In the genomic region with DNA sequence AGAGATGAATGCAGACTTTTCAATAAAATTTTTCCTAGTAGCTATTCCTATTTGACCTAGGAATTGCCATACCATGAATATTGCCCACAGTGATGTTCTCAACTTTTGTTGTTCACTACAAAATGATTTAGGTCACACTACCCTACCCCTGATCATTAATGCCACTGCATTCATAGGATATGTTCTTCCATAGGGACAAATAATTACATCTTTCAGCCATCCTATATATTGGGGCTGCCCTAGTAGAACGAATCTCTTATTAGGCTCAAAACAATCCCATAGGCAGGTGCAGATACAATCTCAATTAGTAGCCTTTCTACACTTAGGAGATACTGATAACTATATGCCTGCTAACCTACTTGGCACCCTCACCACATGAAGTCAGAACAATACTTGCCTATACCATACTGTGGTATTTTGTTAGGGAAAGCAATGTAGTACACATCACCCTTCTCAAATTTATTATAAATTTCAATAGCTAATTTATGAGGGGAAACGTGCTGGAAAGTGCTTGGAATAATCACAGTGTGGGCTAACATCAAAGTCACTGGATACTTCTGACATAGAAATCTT, we compare ENCODE assay signal across 21 mouse cellular contexts. TPM values are rescaled to one million over a fixed set of nuclear protein-coding genes. Genes with fewer than 3 reads are reported as not detected.
DNase-seq lines count a peak whose midpoint lies in the region; ATAC-seq and TF ChIP-seq lines count a peak whose summit lies in the region.
"Had no signal": no experiment of that assay in that cellular context is flagged by ENCODE, and none has a peak within 500 bp of the region (broad histone marks: within the 10 kb centered on the region; RNA-seq: fewer than 3 reads in every experiment).

No protein-coding gene starts in this region.

- DNase-seq in kidney, postnatal 4 days = no peak
- DNase-seq in midbrain, postnatal 0 days (ENCODE audit: low spot score) = no peak
- DNase-seq in MEL (ENCODE audit: low read depth, low spot score) = peak; percentile 76
- DNase-seq in cerebellum, adult 18-20 months = no peak
- DNase-seq: adrenal gland, postnatal 14 days; cerebellum, adult 11-12 months; cerebellum, postnatal 36 days; heart, postnatal 36 days; kidney, adult 2 months; layer of hippocampus, postnatal 36 days; left cerebral cortex, postnatal 4 days; lung, postnatal 36 days; thymus, postnatal 36 days had no signal

- H3K27ac ChIP-seq in kidney, embryonic 14.5 days (ENCODE audit: low read depth, low read length) = no peak overlapping the region
- H3K27ac ChIP-seq in midbrain, embryonic 12.5 days (replicated peaks) = no peak overlapping the region
- H3K27ac ChIP-seq in midbrain, postnatal 0 days (ENCODE audit: low read depth, low read length) = no peak overlapping the region
- H3K27ac ChIP-seq in MEL (ENCODE audit: control insufficient read depth, low read depth, low read length) = no peak overlapping the region
- no peak overlapping the region for H3K27ac ChIP-seq in forebrain, embryonic 15.5 days (replicated peaks)
- H3K27ac ChIP-seq: heart, embryonic 13.5 days; hindbrain, postnatal 0 days; liver, embryonic 15.5 days; neural tube, embryonic 13.5 days had no signal

- H3K4me2 ChIP-seq in kidney, embryonic 14.5 days (replicated peaks; ENCODE audit: low read depth, low read length) = no peak overlapping the region
- no peak overlapping the region for H3K4me2 ChIP-seq in midbrain, embryonic 12.5 days (replicated peaks)
- no peak overlapping the region for H3K4me2 ChIP-seq in midbrain, postnatal 0 days (ENCODE audit: low read depth, low read length, poor library complexity, severe bottlenecking)
- no peak overlapping the region for H3K4me2 ChIP-seq in forebrain, embryonic 15.5 days (replicated peaks)
- H3K4me2 ChIP-seq: heart, embryonic 13.5 days; liver, embryonic 15.5 days; neural tube, embryonic 13.5 days had no signal

- H3K4me1 ChIP-seq in kidney, embryonic 14.5 days (ENCODE audit: control insufficient read depth, insufficient read depth, low read length) = no peaks in the 10 kb centered on the region
- no peaks in the 10 kb centered on the region for H3K4me1 ChIP-seq in midbrain, embryonic 12.5 days
- no peaks in the 10 kb centered on the region for H3K4me1 ChIP-seq in midbrain, postnatal 0 days (ENCODE audit: insufficient read depth, low read length)
- no peaks in the 10 kb centered on the region; a peak in 1 of 4 replicates for H3K4me1 ChIP-seq in MEL (ENCODE audit: control insufficient read depth in 1 of 2, insufficient read depth in 2 of 2, low read length in 2 of 2)
- no peaks in the 10 kb centered on the region for H3K4me1 ChIP-seq in forebrain, embryonic 15.5 days
- H3K4me1 ChIP-seq: heart, embryonic 13.5 days; liver, embryonic 15.5 days; neural tube, embryonic 13.5 days had no signal

- no peak for TF ChIP-seq RAD21 in MEL (IDR thresholded peaks at IDR 0.05; ENCODE audit: low read depth, low read length)

- 0 out of 2 replicates have a peak, but pooled peaks have one; percentile 15 for ATAC-seq in kidney, embryonic 14.5 days (ENCODE audit: low FRiP score, low TSS enrichment)
- ATAC-seq in midbrain, embryonic 12.5 days (ENCODE audit: low FRiP score, low read depth) = 0 out of 2 replicates have a peak, but pooled peaks have one; percentile 9
- ATAC-seq in midbrain, postnatal 0 days (ENCODE audit: low FRiP score) = no peak
- 0 out of 2 replicates have a peak, but pooled peaks have one; percentile 30 for ATAC-seq in forebrain, embryonic 15.5 days (replicated peaks)
- ATAC-seq: activated CD4-positive, CD25-positive, alpha-beta regulatory T cell, adult 4 months; hindbrain, postnatal 0 days had no signal

- TF ChIP-seq POLR2A in MEL (IDR thresholded peaks at IDR 0.05; ENCODE audit: control insufficient read depth in 1 of 2, insufficient read depth in 1 of 2, low read depth in 1 of 2, low read length in 2 of 2, poor library complexity in 1 of 2) = no peak

- no peaks in the 10 kb centered on the region for H3K79me2 ChIP-seq in MEL (ENCODE audit: control insufficient read depth, insufficient read depth, low read length, poor library complexity)

- no peak overlapping the region for H3K9ac ChIP-seq in kidney, embryonic 14.5 days (ENCODE audit: low read depth, low read length)
- H3K9ac ChIP-seq in midbrain, embryonic 12.5 days (replicated peaks) = no peak overlapping the region
- H3K9ac ChIP-seq in midbrain, postnatal 0 days (replicated peaks; ENCODE audit: low read length, poor library complexity, severe bottlenecking) = no peak overlapping the region
- H3K9ac ChIP-seq in MEL (ENCODE audit: control insufficient read depth, low read depth, low read length, poor library complexity, severe bottlenecking) = no peak overlapping the region
- no peak overlapping the region for H3K9ac ChIP-seq in forebrain, embryonic 15.5 days (replicated peaks)
- H3K9ac ChIP-seq: heart, embryonic 13.5 days; liver, embryonic 15.5 days; neural tube, embryonic 13.5 days had no signal

- no peaks in the 10 kb centered on the region for H3K9me3 ChIP-seq in kidney, embryonic 14.5 days (ENCODE audit: control insufficient read depth, low read length)
- H3K9me3 ChIP-seq in midbrain, embryonic 12.5 days = no peaks in the 10 kb centered on the region
- no peaks in the 10 kb centered on the region for H3K9me3 ChIP-seq in midbrain, postnatal 0 days (ENCODE audit: low read length)
- no peaks in the 10 kb centered on the region for H3K9me3 ChIP-seq in MEL (replicated peaks; ENCODE audit: insufficient read depth, low read length)
- H3K9me3 ChIP-seq in forebrain, embryonic 15.5 days = no peaks in the 10 kb centered on the region
- H3K9me3 ChIP-seq: heart, embryonic 13.5 days; liver, embryonic 15.5 days; neural tube, embryonic 13.5 days had no signal

- no peak for TF ChIP-seq CTCF in midbrain, postnatal 0 days (IDR thresholded peaks at IDR 0.05)
- TF ChIP-seq CTCF in MEL (IDR thresholded peaks at IDR 0.05 in 2 of 3, conservative IDR thresholded peaks at IDR 0.05 in 1 of 3; ENCODE audit: control insufficient read depth in 1 of 3, insufficient read depth in 1 of 3, low read depth in 2 of 3, low read length in 3 of 3, poor library complexity in 1 of 3, severe bottlenecking in 1 of 3) = no peak

- no peak for TF ChIP-seq EP300 in MEL (IDR thresholded peaks at IDR 0.05; ENCODE audit: low read depth in 1 of 2, low read length in 2 of 2)

- H3K27me3 ChIP-seq in kidney, embryonic 14.5 days (ENCODE audit: control insufficient read depth, insufficient read depth, low read length) = no peaks in the 10 kb centered on the region
- no peaks in the 10 kb centered on the region for H3K27me3 ChIP-seq in midbrain, embryonic 12.5 days
- no peaks in the 10 kb centered on the region for H3K27me3 ChIP-seq in midbrain, postnatal 0 days (ENCODE audit: insufficient read depth, low read length)
- H3K27me3 ChIP-seq in MEL (ENCODE audit: control insufficient read depth in 1 of 2, insufficient read depth in 2 of 2, low read length in 2 of 2) = no peaks in the 10 kb centered on the region
- no peaks in the 10 kb centered on the region for H3K27me3 ChIP-seq in forebrain, embryonic 15.5 days
- H3K27me3 ChIP-seq: heart, embryonic 13.5 days; liver, embryonic 15.5 days; neural tube, embryonic 13.5 days had no signal

- WGBS in kidney, embryonic 14.5 days = 70% methylated on average over 2 of the region's 2 CpGs
- WGBS in midbrain, embryonic 12.5 days = 79% methylated on average over 2 of the region's 2 CpGs
- WGBS in midbrain, postnatal 0 days = 82% methylated on average over 2 of the region's 2 CpGs
- 80% methylated on average over 2 of the region's 2 CpGs for WGBS in forebrain, embryonic 15.5 days

- peaks cover 68% of the 10 kb centered on the region for H3K36me3 ChIP-seq in kidney, embryonic 14.5 days (ENCODE audit: control insufficient read depth, insufficient read depth, low read length)
- peaks cover 72% of the 10 kb centered on the region for H3K36me3 ChIP-seq in midbrain, embryonic 12.5 days
- peaks cover 32% of the 10 kb centered on the region for H3K36me3 ChIP-seq in midbrain, postnatal 0 days (ENCODE audit: insufficient read depth, low read length)
- H3K36me3 ChIP-seq in MEL (ENCODE audit: control insufficient read depth in 1 of 2, insufficient read depth in 2 of 2, low read length in 2 of 2) = peaks cover 32 to 56% of the 10 kb centered on the region in 2 experiments
- peaks cover 74% of the 10 kb centered on the region for H3K36me3 ChIP-seq in forebrain, embryonic 15.5 days

- no peak overlapping the region for H3K4me3 ChIP-seq in kidney, embryonic 14.5 days (ENCODE audit: low read length)
- H3K4me3 ChIP-seq in midbrain, embryonic 12.5 days = no peak overlapping the region
- no peak overlapping the region for H3K4me3 ChIP-seq in midbrain, postnatal 0 days (ENCODE audit: low read depth, low read length)
- H3K4me3 ChIP-seq in MEL (ENCODE audit: control insufficient read depth in 1 of 2, insufficient read depth in 1 of 2, low read depth in 2 of 2, low read length in 2 of 2) = no peak overlapping the region
- no peak overlapping the region for H3K4me3 ChIP-seq in forebrain, embryonic 15.5 days
- H3K4me3 ChIP-seq: heart, embryonic 13.5 days; liver, embryonic 15.5 days; neural tube, embryonic 13.5 days had no signal

RNA-seq across cellular contexts. Expression of a gene that starts 12.0 kb away (rescaled TPM):
- polyA plus RNA-seq in kidney, embryonic 14.5 days (2014; fragmentation: Nextera tagmentation; extraction: Ambion mirVana) = 10.4 and 13.8 TPM in 2 replicates
- 9.0 and 10.1 TPM in 2 replicates for polyA plus RNA-seq in midbrain, embryonic 12.5 days (2016; fragmentation: Nextera tagmentation; extraction: Ambion mirVana)
- total RNA-seq in midbrain, postnatal 0 days (2014; rRNA removed) = 16.4 and 16.7 TPM in 2 replicates
- 11.6 and 14.8 TPM in 2 replicates for polyA plus RNA-seq in midbrain, postnatal 0 days (2015; fragmentation: Nextera tagmentation; extraction: Ambion mirVana)
- total RNA-seq in MEL (2012; rRNA removed) = 10.4 and 12.8 TPM in 2 replicates
- polyA plus RNA-seq in MEL (2012; ENCODE audit: insufficient read depth in 1 of 2, insufficient read length in 2 of 2, low read depth in 1 of 2, low replicate concordance in 2 of 2, missing spikeins in 1 of 2) = 10 to 100 TPM; 31.8 to 56.2 TPM
- 11.1 and 13.8 TPM in 2 replicates for polyA plus RNA-seq in forebrain, embryonic 15.5 days (2015; fragmentation: Nextera tagmentation; extraction: Ambion mirVana)

RNA-seq across cellular contexts. Expression of a gene that starts 12.2 kb away (rescaled TPM):
- polyA plus RNA-seq in kidney, embryonic 14.5 days (2014; fragmentation: Nextera tagmentation; extraction: Ambion mirVana) = 101 and 121 TPM in 2 replicates
- polyA plus RNA-seq in midbrain, embryonic 12.5 days (2016; fragmentation: Nextera tagmentation; extraction: Ambion mirVana) = 61.8 and 63.0 TPM in 2 replicates
- total RNA-seq in midbrain, postnatal 0 days (2014; rRNA removed) = 46.0 and 50.1 TPM in 2 replicates
- 45.5 and 49.1 TPM in 2 replicates for polyA plus RNA-seq in midbrain, postnatal 0 days (2015; fragmentation: Nextera tagmentation; extraction: Ambion mirVana)
- total RNA-seq in MEL (2012; rRNA removed) = 688 and 860 TPM in 2 replicates
- polyA plus RNA-seq in MEL (2012; ENCODE audit: insufficient read depth in 1 of 2, insufficient read length in 2 of 2, low read depth in 1 of 2, low replicate concordance in 2 of 2, missing spikeins in 1 of 2) = 100 to 1,000 TPM; 298 to 548 TPM
- 49.7 and 52.2 TPM in 2 replicates for polyA plus RNA-seq in forebrain, embryonic 15.5 days (2015; fragmentation: Nextera tagmentation; extraction: Ambion mirVana)

RNA-seq across cellular contexts. Expression of a gene that starts 38.5 kb away (rescaled TPM):
- 32.4 and 40.2 TPM in 2 replicates for polyA plus RNA-seq in kidney, embryonic 14.5 days (2014; fragmentation: Nextera tagmentation; extraction: Ambion mirVana)
- polyA plus RNA-seq in midbrain, embryonic 12.5 days (2016; fragmentation: Nextera tagmentation; extraction: Ambion mirVana) = 49.2 and 50.7 TPM in 2 replicates
- total RNA-seq in midbrain, postnatal 0 days (2014; rRNA removed) = 28.6 and 28.8 TPM in 2 replicates
- polyA plus RNA-seq in midbrain, postnatal 0 days (2015; fragmentation: Nextera tagmentation; extraction: Ambion mirVana) = 19.4 and 24.6 TPM in 2 replicates
- total RNA-seq in MEL (2012; rRNA removed) = 167 and 175 TPM in 2 replicates
- polyA plus RNA-seq in MEL (2012; ENCODE audit: insufficient read depth in 1 of 2, insufficient read length in 2 of 2, low read depth in 1 of 2, low replicate concordance in 2 of 2, missing spikeins in 1 of 2) = 100 to 1,000 TPM; 185 to 478 TPM
- polyA plus RNA-seq in forebrain, embryonic 15.5 days (2015; fragmentation: Nextera tagmentation; extraction: Ambion mirVana) = 42.8 and 43.5 TPM in 2 replicates

RNA-seq across cellular contexts. Expression of a gene that starts 39.3 kb away (rescaled TPM):
- polyA plus RNA-seq in kidney, embryonic 14.5 days (2014; fragmentation: Nextera tagmentation; extraction: Ambion mirVana) = 21.4 and 26.9 TPM in 2 replicates
- polyA plus RNA-seq in midbrain, embryonic 12.5 days (2016; fragmentation: Nextera tagmentation; extraction: Ambion mirVana) = 26.6 and 27.5 TPM in 2 replicates
- total RNA-seq in midbrain, postnatal 0 days (2014; rRNA removed) = 17.8 and 30.6 TPM in 2 replicates
- 8.9 and 11.2 TPM in 2 replicates for polyA plus RNA-seq in midbrain, postnatal 0 days (2015; fragmentation: Nextera tagmentation; extraction: Ambion mirVana)
- total RNA-seq in MEL (2012; rRNA removed) = 53.7 and 57.0 TPM in 2 replicates
- 1,000 to 10,000 TPM in 1 of 2 experiments, 10 to 100 TPM in 1; 73.3 to 1,483 TPM for polyA plus RNA-seq in MEL (2012; ENCODE audit: insufficient read depth in 1 of 2, insufficient read length in 2 of 2, low read depth in 1 of 2, low replicate concordance in 2 of 2, missing spikeins in 1 of 2)
- 15.1 and 15.2 TPM in 2 replicates for polyA plus RNA-seq in forebrain, embryonic 15.5 days (2015; fragmentation: Nextera tagmentation; extraction: Ambion mirVana)
